Mouse (Mus musculus): ENCODE data around the gene Mtg2.

Mtg2 gene

DNA sequence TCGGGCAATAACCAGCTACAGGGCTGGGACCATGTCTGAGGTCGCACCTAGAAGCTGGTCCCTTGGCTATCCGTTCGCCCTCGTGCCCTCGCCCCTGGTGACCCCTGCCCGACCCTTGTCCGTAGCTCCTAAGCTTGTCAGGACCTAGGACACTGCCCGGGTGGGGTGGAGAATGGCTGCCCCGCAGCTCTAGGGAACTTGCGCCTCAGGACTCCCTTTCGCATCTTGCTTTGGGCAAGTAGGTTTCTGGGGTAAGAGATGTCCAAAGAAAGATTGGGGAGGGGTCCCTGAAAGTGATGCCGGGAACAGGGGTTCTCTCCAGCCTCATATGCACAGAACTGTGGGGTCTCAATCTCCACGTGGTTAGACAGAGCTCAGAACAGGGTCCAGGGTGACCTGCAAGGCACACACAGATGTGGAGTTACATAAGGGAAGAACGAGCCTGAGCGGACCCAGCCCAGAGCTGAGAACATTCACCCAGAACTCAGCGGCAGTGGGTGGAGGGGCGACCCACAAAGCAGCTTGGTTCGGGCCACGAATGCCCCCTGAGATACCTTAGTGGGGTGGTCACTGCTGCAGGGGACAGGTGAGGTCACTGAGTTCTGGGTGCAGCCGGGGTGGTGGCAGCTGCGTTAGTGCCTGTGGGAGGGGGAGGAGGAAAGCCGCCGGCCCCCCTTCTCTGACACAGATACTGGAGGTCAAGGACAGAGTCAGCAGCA is 34.4 kb downstream of the Mtg2 start:
- DNase-seq (ENCODE audit: low spot score in 2 of 2): no peak

DNA sequence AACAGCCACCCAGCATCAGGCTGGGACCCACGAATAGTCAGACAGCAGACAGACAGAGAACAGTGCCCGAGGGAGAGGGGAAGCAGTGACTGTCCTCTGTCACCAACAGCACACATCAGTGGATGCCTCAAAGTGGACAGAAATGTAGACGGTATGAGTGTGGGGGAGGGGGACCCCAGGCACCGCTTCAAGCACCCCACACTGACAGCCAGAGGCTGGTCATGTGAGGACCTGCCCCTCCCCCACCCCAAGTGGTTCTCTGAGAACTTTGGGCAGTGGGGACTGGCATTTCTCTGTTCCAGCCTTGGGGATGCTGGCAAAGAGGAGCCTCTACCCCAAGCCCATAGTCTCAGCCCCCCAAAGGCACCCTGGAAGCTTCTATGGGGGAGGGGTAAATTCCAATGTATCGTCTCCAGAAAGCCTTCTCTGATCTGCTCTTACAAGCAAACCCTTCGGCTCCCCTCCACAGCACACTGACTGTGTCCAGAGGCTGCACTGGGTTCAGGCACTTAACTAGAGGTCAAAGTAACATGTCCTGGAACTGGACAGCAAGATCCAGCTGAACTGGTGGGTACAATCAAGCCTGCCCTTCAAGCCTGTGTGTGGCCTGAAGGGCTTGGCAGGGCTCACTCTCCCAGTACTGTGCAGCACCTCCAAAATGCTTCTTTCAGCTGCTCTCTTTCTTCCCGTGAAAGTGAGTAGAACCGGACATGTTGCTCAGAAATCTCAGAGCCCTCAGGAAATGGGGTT is 35.2 kb downstream of the Mtg2 start:
- no peak for DNase-seq (ENCODE audit: low spot score in 2 of 2)

DNA sequence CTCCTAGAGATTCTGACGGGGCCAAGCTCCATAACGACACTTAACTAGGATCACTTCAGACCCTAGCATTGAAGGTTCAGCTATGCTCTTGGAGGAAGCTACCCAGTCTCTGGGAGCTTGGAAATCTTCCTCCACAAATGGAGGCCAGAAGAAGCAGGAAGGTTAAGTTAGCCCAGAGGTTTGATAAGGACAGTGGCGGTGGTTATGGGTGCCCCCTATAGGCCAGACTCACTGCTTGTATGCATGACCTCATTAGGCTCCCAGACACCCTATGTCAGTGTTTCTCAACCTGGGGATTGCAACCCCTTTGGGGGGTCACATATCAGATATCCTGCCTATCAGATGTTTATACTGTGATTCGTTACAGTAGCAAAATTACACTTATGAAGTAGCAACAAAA is 36.7 kb downstream of the Mtg2 start:
- no peak for DNase-seq (ENCODE audit: low spot score in 2 of 2)

DNA sequence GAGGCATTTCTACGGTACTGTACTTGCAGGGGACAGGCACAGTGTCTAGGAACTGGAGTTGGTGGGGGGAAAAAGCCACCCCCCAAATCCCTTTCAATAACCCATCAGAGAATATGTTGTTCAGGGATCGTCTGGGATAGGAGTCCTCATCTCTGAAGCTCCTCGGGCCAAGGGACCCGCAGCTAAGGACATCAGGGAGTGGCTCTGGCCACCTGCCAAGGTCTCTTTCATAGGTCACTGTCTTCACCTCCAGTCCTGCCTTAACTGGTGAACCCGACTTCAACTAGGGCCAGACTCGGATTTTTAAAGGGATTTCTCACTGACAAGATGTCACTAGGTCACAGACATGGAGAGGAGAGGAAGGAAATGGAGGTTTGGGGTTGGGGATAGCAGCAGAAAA is 37.9 kb downstream of the Mtg2 start:
- DNase-seq (ENCODE audit: low spot score in 2 of 2): no peak

DNA sequence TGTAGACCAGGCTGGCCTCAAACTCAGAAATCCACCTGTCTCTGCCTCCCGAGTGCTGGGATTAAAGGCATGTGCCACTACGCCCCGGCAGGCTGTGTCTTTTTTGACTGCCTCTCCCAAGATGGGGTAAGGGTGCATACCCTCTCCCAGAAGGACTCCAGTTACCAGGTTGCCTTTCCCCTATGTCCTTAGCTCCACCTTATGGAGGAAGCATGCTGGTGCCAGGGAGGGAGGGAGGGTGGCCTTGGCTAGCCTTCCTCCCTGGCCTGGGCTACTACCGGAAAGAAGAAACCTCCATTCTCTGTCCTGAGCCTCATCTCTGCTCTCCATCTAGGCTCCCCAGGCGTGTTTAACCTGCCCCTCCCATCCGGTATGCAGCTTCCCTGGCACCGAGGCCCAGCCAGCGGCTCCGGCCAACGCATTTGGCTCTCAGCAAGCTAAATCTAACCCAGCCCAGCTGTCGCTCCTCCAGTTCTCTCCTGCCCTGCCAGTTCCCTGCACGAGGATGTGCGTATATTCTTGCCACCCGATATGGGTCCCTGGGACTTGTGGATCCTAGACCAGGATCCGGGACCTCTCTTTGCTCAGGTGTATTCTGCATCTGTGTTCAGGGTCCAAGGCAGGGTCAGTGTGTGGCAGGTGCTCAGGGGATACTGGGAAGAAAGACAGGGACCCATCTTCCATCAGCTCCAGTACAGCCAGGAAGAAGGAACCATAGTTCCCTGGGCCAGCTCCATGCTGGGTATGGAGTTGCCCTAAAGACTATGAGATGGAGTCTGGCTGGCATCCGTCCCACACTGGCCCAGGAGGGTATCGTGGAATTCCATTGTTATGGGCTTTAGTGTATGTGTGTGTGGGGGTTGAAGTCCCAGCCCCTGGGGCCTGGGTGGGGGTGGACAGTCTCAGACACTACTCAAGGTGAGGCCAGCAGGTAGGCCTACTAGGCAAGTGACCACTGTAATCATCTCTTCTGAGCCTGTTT is 43.8 kb downstream of the Mtg2 start:
- DNase-seq (ENCODE audit: low spot score in 2 of 2): peak; percentile 55 to 79

DNA sequence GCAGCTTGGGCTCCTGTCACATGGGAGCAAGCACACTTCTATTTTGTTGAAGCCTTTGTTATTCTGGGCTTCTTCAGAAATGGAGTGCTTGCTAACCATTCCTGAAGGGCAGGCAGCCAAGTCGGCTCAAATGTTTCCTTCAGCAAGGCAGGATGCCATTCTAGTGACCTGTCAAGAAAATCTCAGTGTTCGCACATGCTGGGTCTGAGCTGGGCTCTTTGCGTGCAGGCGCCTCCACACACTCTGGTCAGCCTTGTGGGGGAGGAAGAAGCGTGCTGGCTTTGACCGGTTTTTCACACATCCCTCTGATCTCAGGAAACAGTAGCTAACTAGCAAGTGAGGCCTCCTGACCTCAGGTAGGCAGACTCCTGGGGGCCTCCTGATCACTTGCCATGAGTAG is 44.9 kb downstream of the Mtg2 start:
- peak; percentile 67 to 76 for DNase-seq (ENCODE audit: low spot score in 2 of 2)

DNA sequence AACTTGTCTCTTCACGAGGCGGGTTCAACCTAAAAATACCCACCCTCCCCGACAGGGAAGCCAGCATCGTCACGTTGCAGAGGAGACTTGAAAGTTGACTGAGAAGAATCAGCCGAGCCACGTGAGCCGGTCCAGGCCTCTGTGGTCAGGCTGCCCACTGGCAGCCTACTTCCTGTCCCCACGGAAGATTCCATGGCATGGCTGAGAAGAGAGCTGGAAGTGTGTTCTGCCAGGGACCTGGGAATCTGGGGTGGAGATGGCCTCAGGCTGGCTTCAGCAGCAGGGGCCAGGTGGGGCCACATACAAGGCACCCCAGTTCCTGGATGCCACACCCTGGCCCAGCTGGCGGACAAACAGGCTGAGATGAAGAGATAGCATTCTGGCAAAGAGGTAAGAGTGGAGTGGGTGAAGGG is 45.7 kb downstream of the Mtg2 start:
- peak; percentile 72 for DNase-seq (ENCODE audit: low spot score in 2 of 2)

DNA sequence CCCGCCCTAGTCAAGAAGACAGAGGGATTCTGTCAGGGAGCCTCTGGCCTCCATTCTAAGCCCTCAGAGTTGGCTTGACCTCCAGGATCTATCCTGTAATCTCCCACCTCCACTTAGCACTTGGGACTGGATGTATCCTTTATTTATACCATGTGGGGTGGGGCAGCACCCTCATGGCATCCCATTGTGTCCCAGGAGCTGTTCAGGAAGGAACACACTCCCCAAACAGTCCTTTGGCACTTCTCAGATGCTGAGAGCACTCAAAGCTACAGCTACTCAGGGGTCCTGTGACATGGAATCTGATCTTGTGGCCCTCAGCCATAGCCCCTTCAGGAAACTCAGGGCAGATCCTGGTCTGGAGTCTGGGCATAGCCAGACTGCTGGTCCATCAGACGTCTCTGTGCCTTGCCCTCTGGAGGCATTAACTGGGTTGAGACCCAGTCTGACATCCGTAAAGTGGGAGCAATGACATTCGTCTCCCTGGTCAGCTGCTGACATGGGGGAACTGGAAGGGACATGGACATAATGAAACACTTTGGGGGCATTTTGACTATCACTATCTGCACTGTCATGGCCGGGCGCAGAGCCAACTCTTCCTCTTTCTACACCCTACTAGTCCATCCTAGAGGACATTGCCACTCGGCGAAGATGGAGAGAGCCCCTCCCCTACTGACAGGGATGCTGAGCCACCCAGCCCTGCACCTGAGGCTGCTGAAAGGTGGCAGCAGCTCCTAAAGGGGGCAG is 46.5 kb downstream of the Mtg2 start:
- DNase-seq (ENCODE audit: low spot score in 2 of 2): no peak

DNA sequence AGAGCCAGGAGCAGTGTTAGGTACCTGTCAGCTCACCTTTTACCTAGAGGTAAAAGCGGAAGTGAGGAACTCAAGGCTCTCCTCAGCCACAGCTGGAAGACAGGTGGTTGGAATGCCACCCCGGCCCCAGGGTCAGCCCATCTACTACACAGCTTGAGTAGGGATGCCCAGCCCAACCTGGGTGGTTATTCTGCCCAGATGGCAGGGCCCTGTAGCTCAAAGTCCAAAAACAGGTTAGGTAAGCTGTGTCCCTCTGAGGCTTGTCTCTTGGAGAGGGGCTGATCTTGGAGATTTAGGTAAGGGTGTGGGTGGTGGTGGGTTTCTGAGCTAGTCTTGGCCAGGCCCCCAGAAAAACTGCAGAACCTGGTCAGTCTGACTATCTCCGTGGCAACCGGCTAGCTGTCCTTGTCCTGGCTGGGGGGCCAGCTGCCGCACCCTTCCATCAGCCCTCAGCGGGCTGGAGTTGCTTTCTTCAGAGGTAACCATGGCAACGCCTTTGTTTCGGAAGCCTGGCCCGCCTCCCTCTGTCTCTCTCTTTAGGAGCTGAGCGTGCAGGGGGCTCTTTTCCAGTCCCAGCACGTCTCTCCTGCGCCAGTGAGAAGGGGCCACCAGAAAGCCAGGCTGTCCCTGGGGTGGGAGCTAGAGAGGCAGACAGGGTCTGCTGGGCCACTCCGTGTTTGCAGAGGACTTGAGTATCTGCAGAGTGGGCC is 47.3 kb downstream of the Mtg2 start:
- peak in 1 of 2 experiments; percentile 16 for DNase-seq (ENCODE audit: low spot score in 2 of 2)

DNA sequence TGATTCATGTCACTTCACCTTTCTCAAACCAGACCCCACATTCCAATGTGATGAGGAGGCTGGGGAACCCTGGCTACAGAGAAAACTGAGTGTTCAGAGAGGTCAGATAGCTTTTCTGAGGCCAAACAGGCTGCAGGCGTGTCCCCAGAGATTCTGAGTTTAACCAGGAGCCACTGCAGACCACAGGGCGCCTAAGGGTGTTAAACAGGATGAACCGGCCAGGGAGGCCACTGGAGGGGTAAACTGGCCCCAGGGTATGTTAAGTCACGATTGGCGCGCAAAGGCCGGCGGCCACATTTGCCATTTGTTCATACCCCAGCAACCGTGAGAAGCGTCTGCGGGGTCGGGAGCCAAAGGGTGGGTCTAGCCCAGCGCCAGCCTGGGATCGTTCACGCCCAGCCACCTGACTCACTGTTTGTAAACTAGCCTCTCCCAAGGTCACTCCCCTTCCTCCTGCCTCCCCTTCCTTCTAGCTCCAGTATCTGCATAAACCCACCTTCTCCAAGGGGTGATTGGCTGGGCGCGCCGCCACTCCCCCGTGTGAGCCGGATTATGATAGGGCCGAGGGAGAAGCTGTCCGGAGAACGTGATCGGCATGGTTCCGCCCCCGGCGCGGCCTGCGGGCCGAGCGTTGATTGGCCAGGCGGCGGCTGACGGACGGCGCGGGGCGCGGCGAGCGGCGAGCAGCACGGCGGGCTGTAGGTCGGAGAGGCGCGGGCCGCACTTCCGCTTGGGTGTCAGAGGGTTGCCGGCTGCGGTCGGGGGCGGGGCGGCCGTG is 48.5 kb downstream of the Mtg2 start, which contains the start of gene Osbpl2:
Gene Osbpl2 (plus strand): TSS at position 646 of the 778 bp plus-strand sequence.
- DNase-seq (ENCODE audit: low spot score in 2 of 2): peak; percentile 100

DNA sequence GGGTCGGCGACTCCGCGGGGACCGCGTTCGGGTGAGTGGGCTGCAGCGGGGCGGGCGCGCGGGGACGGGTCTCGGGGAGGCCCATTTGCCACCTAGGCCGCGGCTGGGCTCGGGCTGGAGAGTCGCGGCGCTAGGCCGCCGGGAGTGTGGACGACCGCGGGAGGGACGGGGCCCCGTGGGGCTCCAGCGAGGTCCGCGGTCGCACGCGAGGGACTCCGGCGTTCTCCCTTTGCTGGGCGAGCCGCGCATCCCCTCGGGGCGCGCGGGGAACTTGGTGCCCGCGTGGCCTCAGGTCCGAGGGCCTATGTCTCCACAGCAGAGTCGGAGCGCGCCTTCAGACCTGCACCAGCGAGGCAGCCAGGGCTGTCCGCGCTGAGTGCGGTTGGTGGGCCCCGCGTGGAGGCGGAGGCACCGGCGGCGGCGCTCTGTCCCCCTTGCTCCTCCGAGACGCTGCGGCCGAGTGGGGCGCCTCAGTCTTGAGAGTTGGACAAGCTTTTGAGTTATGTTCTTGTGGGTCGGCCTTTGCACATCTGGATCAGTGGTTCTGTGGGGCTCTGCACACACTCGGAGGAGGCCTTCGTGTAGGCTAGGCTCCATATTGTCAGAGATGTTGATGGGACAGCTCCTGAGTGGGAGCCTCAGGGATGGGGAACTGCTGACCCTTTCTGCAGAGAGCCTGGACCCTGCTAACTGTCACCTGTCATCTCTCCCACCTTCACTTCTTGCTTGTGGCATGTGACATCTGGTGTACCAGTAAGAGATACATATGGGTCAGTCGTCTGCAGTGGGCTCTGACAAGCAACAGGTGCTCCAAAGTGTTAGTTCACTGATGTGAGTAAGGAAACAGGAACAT is 49.3 kb downstream of the Mtg2 start:
- peak in 1 of 2 experiments; percentile 31 for DNase-seq (ENCODE audit: low spot score in 2 of 2)

DNA sequence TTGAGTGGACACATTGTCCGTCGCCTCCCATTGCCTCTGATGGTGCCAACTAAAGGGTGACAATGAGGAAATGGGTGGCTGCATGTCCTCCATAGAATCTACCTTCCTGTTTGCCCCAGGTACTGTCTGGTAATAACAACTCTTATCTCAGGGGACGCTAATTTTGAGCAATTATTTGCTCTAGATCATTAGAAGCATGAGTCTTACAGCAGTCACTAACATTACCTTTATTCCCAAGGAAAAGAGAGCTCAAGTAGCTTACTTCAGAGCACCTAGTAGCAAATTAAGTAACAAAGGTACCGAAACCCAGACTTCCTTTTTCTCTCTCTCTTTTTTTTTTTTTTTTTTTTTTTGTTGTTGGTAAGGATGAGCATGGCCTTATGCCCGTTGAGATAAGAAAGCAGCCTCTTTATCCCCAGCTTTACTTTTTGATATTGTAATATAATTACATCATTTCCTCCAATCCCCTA is 49.9 kb downstream of the Mtg2 start:
- no peak for DNase-seq (ENCODE audit: low spot score in 2 of 2)

DNA sequence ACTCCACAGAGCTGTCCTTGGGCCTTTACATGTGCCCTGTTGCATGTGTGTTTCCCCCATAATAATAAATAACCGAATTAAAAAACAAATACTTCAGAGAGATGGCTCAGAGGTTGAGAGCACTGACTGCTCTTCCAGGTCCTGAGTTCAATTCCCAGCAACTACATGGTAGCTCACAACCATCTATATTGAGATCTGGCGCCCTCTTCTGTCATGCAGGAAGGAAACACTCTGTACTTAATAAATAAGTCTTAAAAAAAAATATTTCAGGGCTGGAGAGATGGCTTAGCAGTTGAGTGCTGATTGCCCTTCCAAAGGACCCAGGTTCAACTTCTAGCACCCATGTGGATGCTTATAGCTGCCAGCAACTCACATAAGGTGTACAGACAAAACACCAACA is 53.8 kb downstream of the Mtg2 start:
- DNase-seq (ENCODE audit: low spot score in 2 of 2): no peak

DNA sequence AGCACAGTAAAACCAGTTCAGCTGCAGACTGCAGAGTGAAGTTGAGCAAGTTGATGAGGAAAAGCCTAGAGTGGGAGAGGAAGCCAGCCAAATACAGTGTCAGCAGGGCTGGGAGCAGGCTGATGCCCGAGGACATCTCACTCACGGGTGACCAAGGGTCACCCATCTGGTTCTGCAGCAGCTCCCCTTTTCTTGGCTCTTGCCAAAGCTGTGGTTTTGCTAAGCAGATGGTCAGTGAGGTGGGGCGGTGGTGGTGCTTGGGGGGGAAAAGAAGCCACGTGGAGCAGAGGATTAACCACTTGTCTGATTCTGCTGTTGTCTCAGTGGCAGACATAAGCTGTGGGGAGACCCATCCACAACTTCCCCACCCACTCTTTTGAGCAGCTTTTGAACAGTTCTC is 55.8 kb downstream of the Mtg2 start:
- peak; percentile 21 to 37 for DNase-seq (ENCODE audit: low spot score in 2 of 2)

DNA sequence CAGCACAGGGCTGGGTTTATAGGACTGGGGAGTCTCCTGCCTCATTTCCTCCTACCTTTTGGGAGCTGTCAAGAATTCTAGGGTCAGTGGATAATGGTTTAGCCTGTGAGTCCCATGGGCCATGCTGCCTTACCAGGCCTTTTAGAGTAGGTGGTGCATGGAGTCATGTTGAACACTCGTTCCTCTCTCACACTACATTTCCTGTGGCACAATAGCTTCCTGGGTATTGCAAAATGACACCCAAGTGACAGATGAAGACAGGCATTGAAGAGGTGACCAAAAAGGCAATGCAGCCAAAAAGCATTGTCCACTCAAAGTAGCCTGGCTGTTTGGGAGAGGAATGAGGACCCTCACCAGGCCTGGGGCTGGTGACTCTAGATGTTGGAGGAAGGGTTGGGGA is 57.3 kb downstream of the Mtg2 start:
- no peak for DNase-seq (ENCODE audit: low spot score in 2 of 2)

DNA sequence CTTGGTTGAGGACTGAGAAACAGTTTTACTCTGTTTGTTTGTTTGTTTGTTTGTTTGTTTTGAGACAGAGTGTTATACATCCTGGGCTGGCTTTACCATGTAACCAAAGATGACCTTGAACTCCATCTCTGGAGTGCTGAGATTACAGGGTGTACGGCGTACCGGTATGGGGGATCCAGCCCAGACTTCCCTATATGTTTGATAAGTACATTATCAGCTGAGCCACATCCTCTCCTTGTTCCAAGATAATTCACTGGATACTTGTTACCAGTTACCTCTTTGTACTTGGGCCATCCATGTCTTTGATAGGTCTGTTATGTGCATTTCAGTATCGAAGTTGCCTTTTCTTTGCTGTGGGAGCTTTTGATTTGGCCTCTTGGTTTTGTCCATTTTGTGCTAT is 62.8 kb downstream of the Mtg2 start:
- no peak for DNase-seq (ENCODE audit: low spot score in 2 of 2)

DNA sequence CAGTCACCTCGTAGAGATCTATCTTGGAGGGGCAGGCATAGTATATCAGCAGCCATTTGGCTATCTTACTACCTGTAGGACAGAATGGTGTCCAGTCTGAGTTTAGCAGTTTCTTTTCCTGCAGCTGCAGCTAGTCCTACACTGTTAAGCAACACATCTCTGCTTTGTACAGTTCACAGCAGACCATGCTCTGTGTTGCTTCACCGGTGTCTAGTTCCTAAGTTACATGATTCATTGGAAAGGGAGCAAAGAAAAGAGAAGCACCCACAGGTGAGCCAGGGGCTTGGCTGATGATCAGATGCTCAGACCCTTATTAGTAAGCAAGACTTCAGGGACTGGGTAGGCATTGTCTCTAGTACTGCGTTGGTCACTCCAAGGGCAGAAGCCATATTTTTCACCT is 63.5 kb downstream of the Mtg2 start:
- DNase-seq (ENCODE audit: low spot score in 2 of 2): no peak

DNA sequence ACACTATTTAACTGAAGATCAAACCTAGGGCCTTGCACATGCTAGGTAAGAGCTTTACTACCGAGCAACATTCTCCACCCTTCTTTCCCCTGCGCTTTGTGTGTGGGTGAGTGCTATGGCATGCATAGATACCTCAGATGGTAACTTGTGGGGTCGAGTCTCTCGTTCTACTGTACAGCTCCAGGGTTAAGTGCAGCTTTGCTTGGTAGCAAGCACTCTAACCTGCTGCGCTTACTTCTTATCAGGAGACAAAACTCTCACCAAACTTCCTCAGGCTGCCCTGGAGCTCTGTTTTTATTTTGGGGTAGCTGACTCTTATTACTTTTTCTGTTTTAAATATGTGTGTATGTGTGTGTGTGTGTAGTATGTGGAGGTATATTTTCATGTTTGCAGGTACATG is 65.0 kb downstream of the Mtg2 start:
- no peak for DNase-seq (ENCODE audit: low spot score in 2 of 2)

Data from urinary bladder, postnatal 36 days (tissue).